Mouse (Mus musculus): ENCODE results near the gene Hoxb13. TPM values are rescaled to one million over a fixed set of nuclear protein-coding genes. Genes with fewer than 3 reads are reported as not detected.

Gene Hoxb13
- total and polyA plus RNA-seq, 3 experiments = 13.8 to 16.7 TPM; not detected in 1

DNA sequence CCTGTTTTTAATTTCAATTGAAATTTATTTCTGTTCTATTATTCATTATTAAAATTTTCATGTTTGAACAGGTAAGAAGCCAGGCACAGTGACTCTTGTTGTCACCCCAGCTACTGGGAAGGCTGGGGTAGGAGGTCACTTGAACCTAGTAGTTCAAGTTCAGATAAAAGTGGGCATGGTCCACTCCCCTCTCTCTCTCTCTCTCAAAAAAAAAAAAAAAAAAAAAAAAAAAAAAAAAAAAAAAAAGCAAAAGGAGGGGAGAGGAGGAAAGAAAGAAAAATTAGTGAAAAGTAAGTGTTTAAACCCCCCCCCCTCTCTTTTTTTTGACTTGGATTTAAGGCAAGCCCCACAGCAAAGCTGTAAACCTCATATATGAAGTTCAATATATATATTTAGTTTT is 9.9 kb upstream of the Hoxb13 start:
- Histone ChIP-seq H3K27ac (ENCODE audit: control insufficient read depth, low read depth, low read length) (no peak overlapping the region), H3K79me2 (ENCODE audit: control insufficient read depth, insufficient read depth, low read length, poor library complexity) (no peaks in the 10 kb centered on the region), H3K27me3 (ENCODE audit: control insufficient read depth in 1 of 2, insufficient read depth in 2 of 2, low read length in 2 of 2) (peaks cover 36 to 55% of the 10 kb centered on the region in 2 experiments), H3K4me3 (ENCODE audit: control insufficient read depth in 1 of 2, insufficient read depth in 1 of 2, low read depth in 2 of 2, low read length in 2 of 2) (no peak overlapping the region), H3K36me3 (ENCODE audit: control insufficient read depth in 1 of 2, insufficient read depth in 2 of 2, low read length in 2 of 2) (no peaks in the 10 kb centered on the region), H3K9ac (ENCODE audit: control insufficient read depth, low read depth, low read length, poor library complexity, severe bottlenecking) (no peak overlapping the region), H3K4me1 (ENCODE audit: control insufficient read depth in 1 of 2, insufficient read depth in 2 of 2, low read length in 2 of 2) (no peaks in the 10 kb centered on the region), H3K9me3 (replicated peaks; ENCODE audit: insufficient read depth, low read length) (no peaks in the 10 kb centered on the region)
- TF ChIP-seq ZMIZ1 (IDR thresholded peaks at IDR 0.05; ENCODE audit: low read depth, low read length) = no peak
- no peak for TF ChIP-seq CTCF (IDR thresholded peaks at IDR 0.05 in 2 of 3, conservative IDR thresholded peaks at IDR 0.05 in 1 of 3; ENCODE audit: control insufficient read depth in 1 of 3, insufficient read depth in 1 of 3, low read depth in 2 of 3, low read length in 3 of 3, poor library complexity in 1 of 3, severe bottlenecking in 1 of 3)
- TF ChIP-seq SMC3 (IDR thresholded peaks at IDR 0.05; ENCODE audit: low read depth, low read length) = no peak
- TF ChIP-seq SIN3A (IDR thresholded peaks at IDR 0.05; ENCODE audit: low read length) = no peak
- TF ChIP-seq KAT2A (conservative IDR thresholded peaks at IDR 0.05; ENCODE audit: low read depth, low read length) = no peak
- no peak for TF ChIP-seq POLR2AphosphoS2 (IDR thresholded peaks at IDR 0.05; ENCODE audit: low read length)
- DNase-seq (ENCODE audit: low read depth, low spot score) = no peak

DNA sequence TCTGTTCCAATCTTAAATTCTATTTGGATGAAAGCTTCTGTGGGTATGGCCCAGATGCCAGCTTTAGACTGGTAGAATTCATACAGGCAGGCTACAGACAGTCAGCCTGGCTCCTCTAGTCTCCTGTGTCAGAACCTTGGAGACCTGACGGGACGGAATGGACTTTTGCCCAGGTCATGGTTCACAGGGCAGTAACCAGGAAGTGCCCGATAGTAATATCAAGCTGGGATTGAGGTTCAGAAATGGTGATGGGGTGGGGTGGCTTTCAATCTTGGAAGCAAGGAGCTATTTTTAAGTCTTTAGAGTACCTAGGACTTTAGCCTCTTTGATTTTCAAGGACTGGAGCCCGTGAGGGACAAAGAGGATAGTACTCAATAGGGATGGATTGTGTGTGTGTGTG is 6.8 kb upstream of the Hoxb13 start:
- Histone ChIP-seq H3K36me3 (ENCODE audit: control insufficient read depth in 1 of 2, insufficient read depth in 2 of 2, low read length in 2 of 2) (no peaks in the 10 kb centered on the region), H3K27me3 (ENCODE audit: control insufficient read depth in 1 of 2, insufficient read depth in 2 of 2, low read length in 2 of 2) (peaks cover 36 to 51% of the 10 kb centered on the region in 2 experiments)
- TF ChIP-seq POLR2A (IDR thresholded peaks at IDR 0.05; ENCODE audit: control insufficient read depth in 1 of 2, insufficient read depth in 1 of 2, low read depth in 1 of 2, low read length in 2 of 2, poor library complexity in 1 of 2) (no peak), SIN3A (IDR thresholded peaks at IDR 0.05; ENCODE audit: low read length) (no peak), NELFE (IDR thresholded peaks at IDR 0.05; ENCODE audit: low read depth, low read length) (no peak)

DNA sequence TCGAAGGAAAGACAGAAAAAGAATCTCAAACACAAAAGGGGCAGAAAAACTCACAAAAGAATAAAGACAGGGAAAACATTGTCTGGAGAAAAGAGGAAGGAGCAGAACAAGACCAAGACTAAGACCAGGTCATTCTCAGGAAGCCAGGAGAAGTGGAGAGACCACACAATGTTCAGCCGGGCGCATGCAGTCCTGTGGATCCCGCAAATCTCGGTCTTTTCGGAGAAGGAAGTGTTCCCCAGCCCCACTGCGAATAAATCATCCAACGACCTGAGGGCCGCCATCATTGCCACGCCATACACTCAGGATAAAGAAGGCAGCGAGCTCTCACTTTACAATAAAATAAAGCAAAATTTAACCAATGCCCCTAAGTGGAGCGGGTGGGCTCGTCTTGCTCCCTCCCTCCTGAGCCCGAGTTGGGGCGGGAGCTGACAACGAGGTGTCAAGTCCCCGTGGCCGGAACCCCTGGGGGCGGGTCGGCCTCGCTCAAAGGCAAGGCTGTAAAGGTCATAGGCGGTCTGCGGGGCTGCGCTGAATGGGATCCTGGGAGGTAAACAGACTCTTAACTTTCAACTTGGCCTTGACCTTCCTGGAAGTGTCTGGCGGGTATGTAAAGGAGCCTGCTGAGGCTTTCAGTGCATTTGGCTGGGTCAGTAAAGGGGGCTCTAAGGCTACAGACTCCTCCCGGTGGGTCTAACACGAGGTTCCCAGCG is 4.2 kb upstream of the Hoxb13 start:
- Histone ChIP-seq H3K27me3 (ENCODE audit: control insufficient read depth in 1 of 2, insufficient read depth in 2 of 2, low read length in 2 of 2) (peaks cover 24 to 36% of the 10 kb centered on the region in 2 experiments), H3K27ac (ENCODE audit: control insufficient read depth, low read depth, low read length) (no peak overlapping the region), H3K9me3 (replicated peaks; ENCODE audit: insufficient read depth, low read length) (no peaks in the 10 kb centered on the region), H3K79me2 (ENCODE audit: control insufficient read depth, insufficient read depth, low read length, poor library complexity) (peaks cover 4% of the 10 kb centered on the region), H3K4me3 (ENCODE audit: control insufficient read depth in 1 of 2, insufficient read depth in 1 of 2, low read depth in 2 of 2, low read length in 2 of 2) (no peak overlapping the region), H3K9ac (ENCODE audit: control insufficient read depth, low read depth, low read length, poor library complexity, severe bottlenecking) (no peak overlapping the region), H3K4me1 (ENCODE audit: control insufficient read depth in 1 of 2, insufficient read depth in 2 of 2, low read length in 2 of 2) (peaks cover 7 to 9% of the 10 kb centered on the region in 2 experiments; a peak in 3 of 4 replicates), H3K36me3 (ENCODE audit: control insufficient read depth in 1 of 2, insufficient read depth in 2 of 2, low read length in 2 of 2) (peaks cover 0 to 8% of the 10 kb centered on the region in 2 experiments; a peak in 2 of 4 replicates)
- TF ChIP-seq KAT2A (conservative IDR thresholded peaks at IDR 0.05; ENCODE audit: low read depth, low read length) = no peak
- no peak for TF ChIP-seq ZNF384 (IDR thresholded peaks at IDR 0.05; ENCODE audit: low read depth, low read length)
- no peak for TF ChIP-seq CTCF (IDR thresholded peaks at IDR 0.05 in 2 of 3, conservative IDR thresholded peaks at IDR 0.05 in 1 of 3; ENCODE audit: control insufficient read depth in 1 of 3, insufficient read depth in 1 of 3, low read depth in 2 of 3, low read length in 3 of 3, poor library complexity in 1 of 3, severe bottlenecking in 1 of 3)
- TF ChIP-seq MAZ (IDR thresholded peaks at IDR 0.05; ENCODE audit: low read depth, low read length) = no peak
- no peak for TF ChIP-seq SMC3 (IDR thresholded peaks at IDR 0.05; ENCODE audit: low read depth, low read length)
- no peak for TF ChIP-seq CHD2 (IDR thresholded peaks at IDR 0.05; ENCODE audit: low read length)
- TF ChIP-seq MXI1 (IDR thresholded peaks at IDR 0.05; ENCODE audit: low read depth, low read length) = no peak
- TF ChIP-seq JUND (IDR thresholded peaks at IDR 0.05; ENCODE audit: low read depth, low read length) = no peak
- TF ChIP-seq MAX (IDR thresholded peaks at IDR 0.05; ENCODE audit: low read length) = no peak
- TF ChIP-seq ELF1 (IDR thresholded peaks at IDR 0.05; ENCODE audit: low read depth, low read length) = no peak
- TF ChIP-seq MEF2A (IDR thresholded peaks at IDR 0.05; ENCODE audit: extremely low read depth, insufficient replicate concordance, low read depth, low read length, poor library complexity, severe bottlenecking) = no peak
- no peak for TF ChIP-seq ZKSCAN1 (IDR thresholded peaks at IDR 0.05; ENCODE audit: low read depth, low read length)
- no peak for DNase-seq (ENCODE audit: low read depth, low spot score)

More for the DNA sequence above, 6.8 kb upstream of the Hoxb13 start:
- no peaks in the 10 kb centered on the region for H3K79me2 ChIP-seq (ENCODE audit: control insufficient read depth, insufficient read depth, low read length, poor library complexity)
- H3K9ac ChIP-seq (ENCODE audit: control insufficient read depth, low read depth, low read length, poor library complexity, severe bottlenecking) = no peak overlapping the region
- no peak overlapping the region for H3K27ac ChIP-seq (ENCODE audit: control insufficient read depth, low read depth, low read length)
- no peak overlapping the region for H3K4me3 ChIP-seq (ENCODE audit: control insufficient read depth in 1 of 2, insufficient read depth in 1 of 2, low read depth in 2 of 2, low read length in 2 of 2)
- H3K4me1 ChIP-seq (ENCODE audit: control insufficient read depth in 1 of 2, insufficient read depth in 2 of 2, low read length in 2 of 2) = peaks cover 0 to under 1% of the 10 kb centered on the region in 2 experiments; a peak in 1 of 4 replicates
- H3K9me3 ChIP-seq (replicated peaks; ENCODE audit: insufficient read depth, low read length) = no peaks in the 10 kb centered on the region
- no peak for DNase-seq (ENCODE audit: low read depth, low spot score)

Measured in MEL (cell line).